Mouse (Mus musculus): Measurements from ENCODE around the gene H60b.
"Not testable (repeated sequence)": the region's sequence is repeated elsewhere in the genome, so short reads cannot be mapped to it uniquely, and the experiment has no call there.

The H60b gene

GRCm38 (mm10) chr10:22166025-22166424 lies 7.6 kb downstream of the H60b start:
- not testable (repeated sequence) for DNase-seq

GRCm38 (mm10) chr10:22167061-22167460 lies 8.7 kb downstream of the H60b start:
- DNase-seq, result not testable (repeated sequence)

- DNase-seq, result not testable (repeated sequence)
These were observed 10.7 kb downstream of the H60b start for GRCm38 (mm10) chr10:22169116-22169515.

- not testable (repeated sequence) for DNase-seq
These were observed 14.3 kb downstream of the H60b start for GRCm38 (mm10) chr10:22172431-22173334.

GRCm38 (mm10) chr10:22173335-22174189 lies 15.2 kb downstream of the H60b start:
- DNase-seq, result not testable (repeated sequence)

GRCm38 (mm10) chr10:22174190-22174487 lies 15.8 kb downstream of the H60b start:
- not testable (repeated sequence) for DNase-seq

- DNase-seq, result not testable (repeated sequence)
These were observed 18.1 kb downstream of the H60b start for GRCm38 (mm10) chr10:22176515-22176914.

GRCm38 (mm10) chr10:22191035-22191434 lies 32.6 kb downstream of the H60b start:
- DNase-seq, result not testable (repeated sequence)

- not testable (repeated sequence) for DNase-seq
These were observed 43.0 kb downstream of the H60b start for GRCm38 (mm10) chr10:22201352-22201751.

GRCm38 (mm10) chr10:22202784-22203583 lies 44.6 kb downstream of the H60b start:
- DNase-seq, result not testable (repeated sequence)

GRCm38 (mm10) chr10:22206443-22206842 lies 48.1 kb downstream of the H60b start:
- not testable (repeated sequence) for DNase-seq

GRCm38 (mm10) chr10:22212012-22212696 lies 53.8 kb downstream of the H60b start:
- DNase-seq, result peak; percentile 53

GRCm38 (mm10) chr10:22223474-22224349 lies 65.3 kb downstream of the H60b start:
- peak; percentile 4 for DNase-seq

GRCm38 (mm10) chr10:22265060-22265459 lies 106.7 kb downstream of the H60b start:
- no peak for DNase-seq

GRCm38 (mm10) chr10:22270879-22271786 lies 112.7 kb downstream of the H60b start:
- not testable (repeated sequence) for DNase-seq

GRCm38 (mm10) chr10:22272914-22273683 lies 114.7 kb downstream of the H60b start:
- peak; percentile 2 for DNase-seq

GRCm38 (mm10) chr10:22273684-22274305 lies 115.4 kb downstream of the H60b start:
- no peak for DNase-seq

- no peak for DNase-seq
These were observed 116.2 kb downstream of the H60b start for GRCm38 (mm10) chr10:22274445-22275057.

Data from lung, postnatal 14 days (tissue).